Mouse (Mus musculus): ENCODE data around the gene Riiad1. TPM values are rescaled to one million over a fixed set of nuclear protein-coding genes. Genes with fewer than 3 reads are reported as not detected.

The Riiad1 gene
- polyA plus RNA-seq, 1 experiment from 2014 or later, result 28.7 TPM

DNA sequence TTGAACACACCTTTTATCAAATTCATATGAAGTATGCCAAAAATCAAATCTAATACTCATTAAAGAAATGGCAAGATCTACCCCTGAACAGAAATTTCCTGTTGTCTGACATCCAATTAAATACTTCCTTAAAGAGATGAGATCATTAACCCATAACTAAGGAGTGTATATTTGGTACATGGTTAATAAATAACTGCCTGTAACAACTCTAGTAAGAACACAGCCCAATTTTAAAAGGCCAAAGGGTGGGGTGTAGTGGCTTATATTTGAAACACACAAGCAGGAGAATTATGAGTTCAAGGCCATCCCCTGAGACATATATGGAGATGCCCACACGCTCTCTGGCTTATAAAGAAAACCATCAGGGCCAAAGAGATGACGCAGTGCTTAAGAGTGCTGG is 30.8 kb downstream of the Riiad1 start:
- Histone ChIP-seq H3K4me1 (ENCODE audit: insufficient read depth, low read depth, low read length) (no peaks in the 10 kb centered on the region), H3K4me2 (replicated peaks; ENCODE audit: low read depth, low read length) (no peak overlapping the region), H3K9ac (replicated peaks; ENCODE audit: low read depth) (no peak overlapping the region), H3K4me3 (ENCODE audit: low read depth, low read length) (no peak overlapping the region), H3K36me3 (ENCODE audit: insufficient read depth, low read length) (no peaks in the 10 kb centered on the region; the same call in none of the 2 replicates), H3K27me3 (replicated peaks; ENCODE audit: insufficient read depth, low read length) (no peaks in the 10 kb centered on the region), H3K27ac (ENCODE audit: low read length) (no peak overlapping the region), H3K9me3 (ENCODE audit: low read length) (no peaks in the 10 kb centered on the region)
- TF ChIP-seq EP300 (IDR thresholded peaks at IDR 0.05) (no peak), CTCF (IDR thresholded peaks at IDR 0.05) (no peak)
- DNase-seq (ENCODE audit: low spot score) (no peak), ATAC-seq (no peak)
- WGBS, result 91% methylated on average over 2 of the region's 2 CpGs

DNA sequence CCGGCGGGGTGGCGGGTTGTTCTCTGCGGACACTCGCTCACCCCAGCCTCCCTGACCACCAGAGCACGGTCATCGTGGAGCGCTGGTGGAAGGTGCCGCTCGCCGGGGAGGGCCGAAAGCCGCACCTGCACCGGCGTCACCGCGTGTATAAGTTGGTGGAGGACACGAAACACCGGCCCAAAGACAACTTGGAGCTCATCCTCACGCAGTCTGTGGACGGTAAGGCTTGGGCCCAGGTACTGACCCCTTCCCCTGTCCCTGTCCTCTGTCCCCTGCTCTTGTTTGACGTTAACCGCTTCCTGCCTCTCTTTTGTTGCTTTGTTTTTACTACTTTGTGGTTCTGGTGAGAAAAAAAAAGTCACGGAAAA is 36.6 kb downstream of the Riiad1 start, which contains the start of gene Oaz3:
Oaz3 (minus strand) TSS at position 319 of the 368 bp plus-strand sequence.
- Histone ChIP-seq H3K27ac (ENCODE audit: low read length) (peak within 1 kb of the TSS; percentile 68), H3K4me1 (ENCODE audit: insufficient read depth, low read depth, low read length) (no peaks in the 10 kb centered on the region), H3K36me3 (ENCODE audit: insufficient read depth, low read length) (no peaks in the 10 kb centered on the region; the same call in none of the 2 replicates), H3K9me3 (ENCODE audit: low read length) (no peaks in the 10 kb centered on the region), H3K4me2 (replicated peaks; ENCODE audit: low read depth, low read length) (peak within 1 kb of the TSS; percentile 90), H3K9ac (replicated peaks; ENCODE audit: low read depth) (peak within 1 kb of the TSS; percentile 93), H3K4me3 (ENCODE audit: low read depth, low read length) (peak within 1 kb of the TSS; percentile 87), H3K27me3 (replicated peaks; ENCODE audit: insufficient read depth, low read length) (no peaks in the 10 kb centered on the region)
- under 1% methylated on average over 24 of the region's 24 CpGs for WGBS
- no peak for DNase-seq (ENCODE audit: low spot score)
- peak; percentile 55 for ATAC-seq
- no peak for TF ChIP-seq CTCF (IDR thresholded peaks at IDR 0.05)
- TF ChIP-seq EP300 (IDR thresholded peaks at IDR 0.05), result no peak

DNA sequence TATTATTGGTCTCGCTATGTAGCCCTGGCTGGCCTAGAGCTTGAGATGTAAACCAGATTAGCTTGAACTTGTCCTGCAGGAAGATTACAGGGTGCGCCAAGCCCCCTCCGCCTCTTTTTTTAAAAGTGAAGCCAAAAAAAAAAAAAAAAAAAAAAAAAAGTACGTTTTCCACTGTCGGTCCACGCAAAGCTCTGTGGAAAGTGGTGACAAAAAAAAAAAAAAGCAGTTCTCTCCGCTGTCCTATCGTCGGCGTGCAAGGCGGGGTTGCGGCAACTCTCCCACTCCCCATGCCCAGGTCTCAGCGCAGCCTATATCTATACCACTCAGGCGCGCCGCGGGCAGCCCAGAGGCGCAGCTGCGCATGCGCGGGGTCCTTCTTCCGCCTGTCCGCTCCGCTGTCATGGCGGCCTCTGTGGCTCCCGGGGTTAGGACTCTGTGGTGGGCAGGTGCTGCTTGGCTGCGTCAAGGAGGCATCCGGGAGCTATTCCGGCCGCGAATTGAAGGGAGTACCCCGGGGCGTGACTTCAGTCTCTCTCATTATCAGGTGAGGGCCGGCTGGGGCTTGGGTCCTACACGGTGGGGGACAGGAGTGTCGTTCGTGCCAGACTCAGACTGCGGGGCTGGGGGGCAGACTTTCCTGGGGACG is 37.1 kb downstream of the Riiad1 start, which contains the start of gene Mrpl9:
Mrpl9 (plus strand) TSS at position 368 of the 646 bp plus-strand sequence.
- H3K4me1 ChIP-seq (ENCODE audit: insufficient read depth, low read depth, low read length), result no peaks in the 10 kb centered on the region
- WGBS, result under 1% methylated on average over 38 of the region's 39 CpGs
- H3K9ac ChIP-seq (replicated peaks; ENCODE audit: low read depth), result peak within 1 kb of the TSS; percentile 93

DNA sequence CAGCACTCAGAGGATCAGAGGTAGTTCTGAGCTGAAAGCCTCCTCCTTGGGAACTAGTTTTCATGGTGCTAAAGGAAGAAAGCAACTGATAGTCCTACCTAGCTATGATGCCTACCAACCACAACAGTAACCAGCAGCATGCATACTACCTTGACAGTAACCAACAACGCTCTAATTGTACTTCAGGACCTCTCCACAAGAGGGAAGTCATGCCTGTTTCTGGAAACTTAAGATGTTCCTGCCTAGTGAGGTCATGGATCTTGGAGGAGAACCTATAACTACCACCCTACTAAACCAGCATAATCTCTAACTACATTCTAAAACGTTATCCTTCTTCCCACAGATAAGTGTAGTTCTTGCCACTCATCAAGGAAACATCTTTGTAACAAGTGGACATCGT is 39.0 kb downstream of the Riiad1 start:
- no peak overlapping the region for H3K27ac ChIP-seq (ENCODE audit: low read length)
- 41% methylated on average over 3 of the region's 3 CpGs for WGBS
- H3K4me3 ChIP-seq (ENCODE audit: low read depth, low read length), result no peak overlapping the region
- H3K4me2 ChIP-seq (replicated peaks; ENCODE audit: low read depth, low read length), result no peak overlapping the region
- DNase-seq (ENCODE audit: low spot score), result peak; percentile 22
- no peaks in the 10 kb centered on the region for H3K4me1 ChIP-seq (ENCODE audit: insufficient read depth, low read depth, low read length)
- no peak overlapping the region for H3K9ac ChIP-seq (replicated peaks; ENCODE audit: low read depth)
- no peaks in the 10 kb centered on the region for H3K9me3 ChIP-seq (ENCODE audit: low read length)
- no peak for ATAC-seq
- no peak for TF ChIP-seq EP300 (IDR thresholded peaks at IDR 0.05)
- peak; percentile 66 for TF ChIP-seq CTCF (IDR thresholded peaks at IDR 0.05)
- no peaks in the 10 kb centered on the region for H3K36me3 ChIP-seq (ENCODE audit: insufficient read depth, low read length)
- no peaks in the 10 kb centered on the region for H3K27me3 ChIP-seq (replicated peaks; ENCODE audit: insufficient read depth, low read length)

More for the DNA sequence above, 37.1 kb downstream of the Riiad1 start, which contains the start of gene Mrpl9:
- DNase-seq (ENCODE audit: low spot score) (peak; percentile 95), ATAC-seq (peak; percentile 99)
- TF ChIP-seq EP300 (IDR thresholded peaks at IDR 0.05) (no peak), CTCF (IDR thresholded peaks at IDR 0.05) (no peak)
- no peaks in the 10 kb centered on the region; the same call in none of the 2 replicates for H3K36me3 ChIP-seq (ENCODE audit: insufficient read depth, low read length)
- H3K4me2 ChIP-seq (replicated peaks; ENCODE audit: low read depth, low read length), result peak within 1 kb of the TSS; percentile 90
- peak within 1 kb of the TSS; percentile 68 for H3K27ac ChIP-seq (ENCODE audit: low read length)
- no peaks in the 10 kb centered on the region for H3K9me3 ChIP-seq (ENCODE audit: low read length)
- no peaks in the 10 kb centered on the region for H3K27me3 ChIP-seq (replicated peaks; ENCODE audit: insufficient read depth, low read length)
- H3K4me3 ChIP-seq (ENCODE audit: low read depth, low read length), result peak within 1 kb of the TSS; percentile 87

DNA sequence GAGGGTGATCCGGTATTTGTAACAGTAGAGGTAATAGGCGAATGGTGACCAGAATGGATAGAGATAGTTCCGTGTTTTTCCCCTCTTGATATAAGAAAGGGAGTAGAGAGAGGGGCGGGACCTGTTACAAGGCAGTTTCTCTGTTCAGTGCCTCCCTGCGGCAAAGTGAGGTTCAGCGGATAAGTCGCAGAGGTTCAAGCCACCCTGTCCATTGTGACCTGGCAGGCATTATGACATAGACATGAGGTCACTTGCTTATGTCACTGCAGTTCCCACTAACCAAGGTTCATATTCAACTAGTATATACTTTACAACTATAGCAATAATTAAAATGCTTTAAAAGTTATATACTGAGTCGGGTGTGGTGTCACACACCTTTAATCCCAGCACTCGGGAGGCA is 43.7 kb downstream of the Riiad1 start:
- ATAC-seq (no peak), DNase-seq (ENCODE audit: low spot score) (no peak)
- 79% methylated on average over 9 of the region's 9 CpGs for WGBS
- Histone ChIP-seq H3K9ac (replicated peaks; ENCODE audit: low read depth) (no peak overlapping the region), H3K27ac (ENCODE audit: low read length) (no peak overlapping the region), H3K27me3 (replicated peaks; ENCODE audit: insufficient read depth, low read length) (no peaks in the 10 kb centered on the region), H3K36me3 (ENCODE audit: insufficient read depth, low read length) (no peaks in the 10 kb centered on the region), H3K4me3 (ENCODE audit: low read depth, low read length) (no peak overlapping the region), H3K9me3 (ENCODE audit: low read length) (no peaks in the 10 kb centered on the region), H3K4me2 (replicated peaks; ENCODE audit: low read depth, low read length) (no peak overlapping the region), H3K4me1 (ENCODE audit: insufficient read depth, low read depth, low read length) (no peaks in the 10 kb centered on the region)
- TF ChIP-seq EP300 (IDR thresholded peaks at IDR 0.05) (no peak), CTCF (IDR thresholded peaks at IDR 0.05) (no peak)

DNA sequence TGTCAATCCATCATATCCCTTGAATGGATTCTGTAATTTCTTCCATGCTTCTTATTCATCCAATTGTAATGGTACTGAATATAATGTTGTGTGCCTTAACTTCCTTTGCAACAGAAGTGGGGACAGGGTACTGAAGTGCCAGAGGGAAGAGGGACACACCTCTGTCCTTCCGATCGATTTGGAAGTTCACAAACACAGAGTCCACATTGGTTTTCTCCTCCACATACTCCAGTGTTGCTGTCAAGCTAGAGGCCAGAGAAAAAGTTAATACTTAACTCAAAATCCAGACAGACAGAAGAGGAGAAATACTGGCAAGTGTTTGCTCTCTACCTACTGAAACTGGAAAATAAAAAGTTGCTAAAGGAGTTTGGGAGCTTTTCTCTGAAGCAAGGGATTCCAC is 45.8 kb downstream of the Riiad1 start:
- no peak for TF ChIP-seq CTCF (IDR thresholded peaks at IDR 0.05)
- TF ChIP-seq EP300 (IDR thresholded peaks at IDR 0.05), result no peak
- ATAC-seq (no peak), DNase-seq (ENCODE audit: low spot score) (no peak)
- 54% methylated on average over 2 of the region's 2 CpGs for WGBS
- Histone ChIP-seq H3K4me1 (ENCODE audit: insufficient read depth, low read depth, low read length) (no peaks in the 10 kb centered on the region), H3K27me3 (replicated peaks; ENCODE audit: insufficient read depth, low read length) (no peaks in the 10 kb centered on the region), H3K9ac (replicated peaks; ENCODE audit: low read depth) (no peak overlapping the region), H3K4me2 (replicated peaks; ENCODE audit: low read depth, low read length) (no peak overlapping the region), H3K36me3 (ENCODE audit: insufficient read depth, low read length) (no peaks in the 10 kb centered on the region), H3K4me3 (ENCODE audit: low read depth, low read length) (no peak overlapping the region), H3K27ac (ENCODE audit: low read length) (no peak overlapping the region), H3K9me3 (ENCODE audit: low read length) (no peaks in the 10 kb centered on the region)

Measured in lung, postnatal 0 days (tissue).